ENCODE assay signal across 15 mouse cellular contexts in the genomic region with DNA sequence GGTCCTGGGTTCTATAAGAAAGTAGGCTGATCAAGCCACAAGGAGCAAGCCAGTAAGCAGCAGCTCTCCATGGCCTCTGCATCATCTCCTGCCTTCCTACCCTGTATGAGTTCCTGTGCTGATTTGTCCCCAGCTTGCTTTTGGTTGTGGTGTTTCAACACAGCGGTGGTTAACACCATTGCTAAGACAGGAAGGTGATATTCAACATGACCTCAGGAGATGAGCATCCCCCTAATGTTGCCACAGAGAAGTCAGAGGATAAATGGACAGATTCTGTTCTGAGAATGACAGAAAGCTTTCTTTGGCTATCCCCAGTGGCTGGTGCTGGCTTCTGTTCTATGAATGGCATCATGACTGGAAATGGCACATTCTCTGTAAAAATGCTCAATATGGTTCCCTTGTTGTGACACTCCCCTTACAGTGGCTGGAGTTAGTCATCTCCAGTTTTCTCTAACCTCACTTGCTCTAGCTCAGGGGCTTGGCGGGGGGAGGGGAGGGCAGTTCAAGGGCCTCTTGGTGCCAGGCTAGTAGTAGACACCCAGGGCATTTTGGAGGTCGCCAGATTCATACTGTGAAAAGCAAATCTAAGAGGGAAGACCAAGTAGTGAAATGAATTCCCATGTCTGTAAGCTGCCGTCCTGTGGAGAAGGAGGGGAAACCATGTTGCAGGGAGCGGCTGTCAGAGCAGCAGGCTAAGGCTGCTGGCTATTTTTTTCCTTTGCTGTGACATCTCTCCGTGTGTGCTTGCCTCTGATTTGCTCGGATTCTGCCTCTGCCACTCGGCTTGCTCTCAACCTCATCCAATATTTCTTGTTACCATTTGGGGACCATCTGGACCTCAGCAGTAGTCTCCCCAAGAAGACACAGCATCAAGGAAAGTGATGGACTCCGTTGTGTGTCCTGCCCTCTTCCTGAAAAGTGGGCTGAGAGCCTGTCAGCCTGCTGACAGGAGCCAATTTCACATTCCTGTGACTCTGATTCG.
A peak's percentile ranks its signal among the peaks of the same experiment; 100 is the strongest.
DNase-seq lines count a peak whose midpoint lies in the region; ATAC-seq and TF ChIP-seq lines count a peak whose summit lies in the region.
"Had no signal": no experiment of that assay in that cellular context is flagged by ENCODE, and none has a peak within 500 bp of the region (broad histone marks: within the 10 kb centered on the region; RNA-seq: fewer than 3 reads in every experiment).

No protein-coding gene starts in this region.

- H3K4me1 ChIP-seq in heart, embryonic 13.5 days, result peaks cover 12% of the 10 kb centered on the region
- H3K4me1 ChIP-seq in lung, postnatal 0 days (ENCODE audit: insufficient read depth, low read depth, low read length), result no peaks in the 10 kb centered on the region
- H3K4me1 ChIP-seq in midbrain, embryonic 14.5 days (ENCODE audit: control insufficient read depth, insufficient read depth, low read length), result peaks cover 6% of the 10 kb centered on the region; the same call in 1 of the 2 replicates
- H3K4me1 ChIP-seq: liver, embryonic 12.5 days had no signal

- no peaks in the 10 kb centered on the region for H3K9me3 ChIP-seq in heart, embryonic 13.5 days
- H3K9me3 ChIP-seq in lung, postnatal 0 days (ENCODE audit: low read length), result no peaks in the 10 kb centered on the region
- no peaks in the 10 kb centered on the region for H3K9me3 ChIP-seq in midbrain, embryonic 14.5 days (ENCODE audit: control insufficient read depth, low read length)
- H3K9me3 ChIP-seq: hindbrain, embryonic 15.5 days; liver, embryonic 12.5 days; midbrain, embryonic 12.5 days; neural tube, embryonic 15.5 days had no signal

- no peak for TF ChIP-seq CTCF in lung, postnatal 0 days (IDR thresholded peaks at IDR 0.05)

- intact Hi-C loops in heart, postnatal 25 days (cut with DNase I), result no loop called here

- DNase-seq in heart, postnatal 25 days (ENCODE audit: low spot score), result no peak
- peak; percentile 21 for DNase-seq in lung, postnatal 10 days
- no peak for DNase-seq in lung, postnatal 0 days (ENCODE audit: low spot score)
- DNase-seq in cerebellum, adult 9-11 months, result peak; percentile 84
- peak; percentile 38 for DNase-seq in midbrain, embryonic 14.5 days
- no peak for DNase-seq in urinary bladder, postnatal 36 days (ENCODE audit: low spot score in 2 of 2)
- no peak for DNase-seq in c-Kit-positive CD71-positive TER-119-positive erythroid progenitor cells, embryonic 14.5 days (ENCODE audit: low spot score)
- DNase-seq: gastrocnemius, postnatal 36 days had no signal

- no peaks in the 10 kb centered on the region for H3K36me3 ChIP-seq in heart, embryonic 13.5 days
- H3K36me3 ChIP-seq in lung, postnatal 0 days (ENCODE audit: insufficient read depth, low read length), result no peaks in the 10 kb centered on the region
- H3K36me3 ChIP-seq in midbrain, embryonic 14.5 days (ENCODE audit: control insufficient read depth, insufficient read depth, low read length), result no peaks in the 10 kb centered on the region
- H3K36me3 ChIP-seq: hindbrain, embryonic 15.5 days; liver, embryonic 12.5 days; midbrain, embryonic 12.5 days; neural tube, embryonic 15.5 days had no signal

- peaks cover 27% of the 10 kb centered on the region; the same call in 1 of the 2 replicates for H3K27me3 ChIP-seq in heart, embryonic 13.5 days (replicated peaks)
- H3K27me3 ChIP-seq in lung, postnatal 0 days (replicated peaks; ENCODE audit: insufficient read depth, low read length), result no peaks in the 10 kb centered on the region
- H3K27me3 ChIP-seq in midbrain, embryonic 14.5 days (ENCODE audit: control insufficient read depth, insufficient read depth, low read length), result no peaks in the 10 kb centered on the region
- H3K27me3 ChIP-seq: hindbrain, embryonic 15.5 days; liver, embryonic 12.5 days had no signal

- H3K4me3 ChIP-seq in heart, embryonic 13.5 days, result no peak overlapping the region
- no peak overlapping the region for H3K4me3 ChIP-seq in lung, postnatal 0 days (ENCODE audit: low read depth, low read length)
- no peak overlapping the region for H3K4me3 ChIP-seq in midbrain, embryonic 14.5 days (replicated peaks; ENCODE audit: low read depth, low read length)
- H3K4me3 ChIP-seq: erythroblast, embryonic 14.5 days; hindbrain, embryonic 15.5 days; liver, embryonic 12.5 days; midbrain, embryonic 12.5 days; neural tube, embryonic 15.5 days had no signal

- H3K27ac ChIP-seq in heart, embryonic 13.5 days (replicated peaks), result no peak overlapping the region
- no peak overlapping the region for H3K27ac ChIP-seq in lung, postnatal 0 days (ENCODE audit: low read length)
- 0 out of 2 replicates have a peak overlapping the region, but pooled peaks have one; percentile 38 for H3K27ac ChIP-seq in midbrain, embryonic 14.5 days (replicated peaks; ENCODE audit: low read depth, low read length)
- H3K27ac ChIP-seq: hindbrain, embryonic 15.5 days; kidney, postnatal 0 days; liver, embryonic 12.5 days; midbrain, embryonic 12.5 days; neural tube, embryonic 15.5 days had no signal

- TF ChIP-seq EP300 in lung, postnatal 0 days (IDR thresholded peaks at IDR 0.05), result no peak

- no peak for ATAC-seq in heart, embryonic 13.5 days (ENCODE audit: extremely low read depth, insufficient number of reproducible peaks, low FRiP score, low TSS enrichment)
- no peak for ATAC-seq in lung, postnatal 0 days
- ATAC-seq in midbrain, embryonic 14.5 days (ENCODE audit: low FRiP score, low TSS enrichment), result no peak
- ATAC-seq: liver, embryonic 12.5 days had no signal

- no peak overlapping the region for H3K9ac ChIP-seq in heart, embryonic 13.5 days
- no peak overlapping the region for H3K9ac ChIP-seq in lung, postnatal 0 days (replicated peaks; ENCODE audit: low read depth)
- no peak overlapping the region for H3K9ac ChIP-seq in midbrain, embryonic 14.5 days (replicated peaks; ENCODE audit: low read length)
- H3K9ac ChIP-seq: hindbrain, embryonic 15.5 days; liver, embryonic 12.5 days; midbrain, embryonic 12.5 days; neural tube, embryonic 15.5 days had no signal

- H3K4me2 ChIP-seq in heart, embryonic 13.5 days, result peak overlapping the region; percentile 39
- H3K4me2 ChIP-seq in lung, postnatal 0 days (replicated peaks; ENCODE audit: low read depth, low read length), result no peak overlapping the region
- H3K4me2 ChIP-seq in midbrain, embryonic 14.5 days (ENCODE audit: low read length), result no peak overlapping the region
- H3K4me2 ChIP-seq: hindbrain, embryonic 15.5 days; liver, embryonic 12.5 days; midbrain, embryonic 12.5 days; neural tube, embryonic 15.5 days had no signal

- 49% methylated on average over 10 of the region's 10 CpGs for WGBS in heart, embryonic 13.5 days
- 51% methylated on average over 10 of the region's 10 CpGs for WGBS in lung, postnatal 0 days
- 42% methylated on average over 10 of the region's 10 CpGs for WGBS in midbrain, embryonic 14.5 days

Comparison
In these comparisons a context has a peak if more than half of its experiments do, and no peak if none do; other contexts are left out.
1. DNase-seq: peak in lung, postnatal 10 days (single experiment), cerebellum, adult 9-11 months (single experiment) and midbrain, embryonic 14.5 days (single experiment); none in heart, postnatal 25 days (single experiment), lung, postnatal 0 days (single experiment), urinary bladder, postnatal 36 days (0 of 2) and c-Kit-positive CD71-positive TER-119-positive erythroid progenitor cells, embryonic 14.5 days (single experiment).